Mouse (Mus musculus): ENCODE data around the gene Sptssb. TPM values are rescaled to one million over a fixed set of nuclear protein-coding genes. Genes with fewer than 3 reads are reported as not detected.

Sptssb gene
- polyA plus RNA-seq, 1 experiment from 2014 or later, result 0.99 TPM

DNA sequence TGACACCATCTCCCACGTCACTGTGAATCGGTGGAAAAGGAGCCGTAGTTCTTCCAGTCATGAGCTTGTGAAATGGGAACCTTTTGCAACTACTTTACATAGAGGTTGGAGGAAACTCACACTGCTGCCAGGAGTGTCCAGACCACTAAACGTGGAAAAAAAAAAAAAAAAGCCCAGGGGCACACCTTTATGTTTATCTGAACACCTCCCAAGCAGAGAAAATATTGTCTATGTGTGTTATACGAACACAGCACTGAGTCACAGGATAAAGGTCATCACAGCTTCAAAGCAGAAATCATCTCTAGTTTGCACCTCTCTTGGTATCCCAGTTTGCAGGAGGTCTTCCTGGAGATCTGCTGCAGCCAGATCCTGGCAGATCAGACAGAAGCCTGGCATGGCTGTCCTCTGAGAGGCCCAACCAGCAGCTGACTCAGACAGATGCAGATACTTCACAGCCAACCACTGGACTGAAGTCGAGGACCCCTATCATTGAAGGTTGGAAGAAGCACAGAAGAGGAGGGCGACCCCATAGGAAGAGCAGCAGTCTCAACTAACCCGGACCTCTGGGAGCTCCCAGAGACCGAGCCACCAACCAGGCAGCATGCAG lies 2.2 kb upstream of the Sptssb start:
- WGBS, result 50% methylated on average over 9 of the region's 9 CpGs
- Histone ChIP-seq H3K4me3 (ENCODE audit: low read length) (no peak overlapping the region; the same call in 1 of the 2 replicates), H3K4me1 (ENCODE audit: control insufficient read depth, insufficient read depth, low read length) (0 out of 2 replicates have a peak, but pooled peaks cover 4% of the 10 kb centered on the region), H3K9ac (ENCODE audit: low read depth, low read length) (0 out of 2 replicates have a peak overlapping the region, but pooled peaks have one; percentile 40), H3K27me3 (ENCODE audit: control insufficient read depth, insufficient read depth, low read length) (peaks cover 4% of the 10 kb centered on the region), H3K4me2 (replicated peaks; ENCODE audit: low read depth, low read length) (peak overlapping the region; percentile 95; the same call in 1 of the 2 replicates), H3K27ac (ENCODE audit: low read depth, low read length) (no peak overlapping the region), H3K36me3 (ENCODE audit: control insufficient read depth, insufficient read depth, low read length) (no peaks in the 10 kb centered on the region), H3K9me3 (ENCODE audit: control insufficient read depth, low read length) (no peaks in the 10 kb centered on the region)
- ATAC-seq (ENCODE audit: low FRiP score, low TSS enrichment), result no peak

DNA sequence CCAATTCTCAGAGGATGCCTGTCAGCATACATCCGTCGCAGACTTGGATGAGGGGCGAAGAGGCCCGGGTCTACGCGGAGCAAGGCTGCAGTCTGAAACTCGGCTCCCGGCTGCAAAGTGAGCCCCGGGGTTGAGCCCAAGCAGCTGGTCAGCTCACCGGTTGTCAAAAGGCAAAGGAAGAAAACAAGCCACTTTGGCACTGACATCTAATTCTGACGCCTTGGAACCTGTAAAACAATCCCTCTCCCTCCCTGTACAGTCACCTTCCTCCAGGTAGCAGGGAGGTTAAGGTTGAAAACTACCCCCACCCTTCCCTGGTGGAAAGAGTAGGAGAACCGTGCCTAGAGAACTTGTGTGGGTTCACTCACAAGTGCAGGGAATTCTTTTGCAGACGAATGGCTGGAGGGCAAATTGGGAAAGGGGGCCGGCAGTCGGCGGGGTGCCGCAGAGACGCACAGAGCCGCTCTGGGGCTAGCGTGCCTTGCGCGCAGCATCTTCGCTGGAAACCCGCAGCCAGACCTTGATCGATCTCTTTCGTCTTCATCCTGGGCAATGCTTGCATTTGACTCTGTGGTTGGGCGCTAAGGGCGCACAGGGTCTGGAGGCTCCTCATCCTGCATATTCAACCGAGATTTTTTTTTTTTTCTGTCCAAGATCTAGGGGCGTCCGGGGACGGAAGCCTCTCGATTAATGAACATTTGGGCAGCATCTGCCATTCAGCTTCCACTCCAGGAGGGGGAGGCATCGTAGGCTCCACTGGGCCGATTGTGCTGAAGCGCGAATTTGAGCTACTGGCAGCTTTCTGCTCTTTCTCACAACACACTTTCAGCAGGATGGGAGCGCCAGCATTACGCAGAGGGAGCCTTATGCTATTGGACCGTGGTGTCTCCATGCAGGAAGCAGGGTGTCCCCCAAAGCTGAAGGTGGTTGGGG lies 1.1 kb upstream of the Sptssb start:
- Histone ChIP-seq H3K4me3 (ENCODE audit: low read length) (peak overlapping the region; percentile 47), H3K27me3 (ENCODE audit: control insufficient read depth, insufficient read depth, low read length) (peaks cover 4% of the 10 kb centered on the region), H3K4me2 (replicated peaks; ENCODE audit: low read depth, low read length) (peak overlapping the region; percentile 95), H3K4me1 (ENCODE audit: control insufficient read depth, insufficient read depth, low read length) (0 out of 2 replicates have a peak, but pooled peaks cover 4% of the 10 kb centered on the region), H3K9me3 (ENCODE audit: control insufficient read depth, low read length) (no peaks in the 10 kb centered on the region), H3K36me3 (ENCODE audit: control insufficient read depth, insufficient read depth, low read length) (no peaks in the 10 kb centered on the region), H3K9ac (ENCODE audit: low read depth, low read length) (peak overlapping the region; percentile 40), H3K27ac (ENCODE audit: low read depth, low read length) (no peak overlapping the region)
- WGBS, result under 1% methylated on average over 40 of the region's 40 CpGs
- peak; percentile 73 for ATAC-seq (ENCODE audit: low FRiP score, low TSS enrichment)

- no peaks in the 10 kb centered on the region for H3K9me3 ChIP-seq (ENCODE audit: control insufficient read depth, low read length)
- ATAC-seq (ENCODE audit: low FRiP score, low TSS enrichment), result peak; percentile 85; the same call in 1 of the 2 replicates
- H3K27me3 ChIP-seq (ENCODE audit: control insufficient read depth, insufficient read depth, low read length), result no peaks in the 10 kb centered on the region
- H3K36me3 ChIP-seq (ENCODE audit: control insufficient read depth, insufficient read depth, low read length), result no peaks in the 10 kb centered on the region
- no peak overlapping the region for H3K9ac ChIP-seq (ENCODE audit: low read depth, low read length)
- no peak overlapping the region for H3K27ac ChIP-seq (ENCODE audit: low read depth, low read length)
- no peak overlapping the region for H3K4me3 ChIP-seq (ENCODE audit: low read length)
- H3K4me1 ChIP-seq (ENCODE audit: control insufficient read depth, insufficient read depth, low read length), result no peaks in the 10 kb centered on the region
- H3K4me2 ChIP-seq (replicated peaks; ENCODE audit: low read depth, low read length), result no peak overlapping the region
- 54% methylated on average over 6 of the region's 6 CpGs for WGBS
These were observed 20.3 kb downstream of the Sptssb start for GRCm38 (mm10) chr3:69839485-69839884.

- no peak for ATAC-seq (ENCODE audit: low FRiP score, low TSS enrichment)
- Histone ChIP-seq H3K27me3 (ENCODE audit: control insufficient read depth, insufficient read depth, low read length) (no peaks in the 10 kb centered on the region), H3K9me3 (ENCODE audit: control insufficient read depth, low read length) (no peaks in the 10 kb centered on the region), H3K4me3 (ENCODE audit: low read length) (no peak overlapping the region), H3K27ac (ENCODE audit: low read depth, low read length) (no peak overlapping the region), H3K36me3 (ENCODE audit: control insufficient read depth, insufficient read depth, low read length) (no peaks in the 10 kb centered on the region), H3K9ac (ENCODE audit: low read depth, low read length) (no peak overlapping the region), H3K4me1 (ENCODE audit: control insufficient read depth, insufficient read depth, low read length) (no peaks in the 10 kb centered on the region), H3K4me2 (replicated peaks; ENCODE audit: low read depth, low read length) (no peak overlapping the region)
- 90% methylated on average over 8 of the region's 8 CpGs for WGBS
These were observed 30.2 kb downstream of the Sptssb start for GRCm38 (mm10) chr3:69829532-69829931.

- Histone ChIP-seq H3K4me3 (ENCODE audit: low read length) (no peak overlapping the region), H3K27ac (ENCODE audit: low read depth, low read length) (no peak overlapping the region), H3K9me3 (ENCODE audit: control insufficient read depth, low read length) (no peaks in the 10 kb centered on the region), H3K4me1 (ENCODE audit: control insufficient read depth, insufficient read depth, low read length) (no peaks in the 10 kb centered on the region), H3K4me2 (replicated peaks; ENCODE audit: low read depth, low read length) (no peak overlapping the region), H3K9ac (ENCODE audit: low read depth, low read length) (no peak overlapping the region), H3K27me3 (ENCODE audit: control insufficient read depth, insufficient read depth, low read length) (no peaks in the 10 kb centered on the region), H3K36me3 (ENCODE audit: control insufficient read depth, insufficient read depth, low read length) (no peaks in the 10 kb centered on the region)
- ATAC-seq (ENCODE audit: low FRiP score, low TSS enrichment), result no peak
- 92% methylated on average over 1 of the region's 1 CpGs for WGBS
These were observed 35.2 kb downstream of the Sptssb start for GRCm38 (mm10) chr3:69824536-69824935.

- Histone ChIP-seq H3K27ac (ENCODE audit: low read depth, low read length) (no peak overlapping the region), H3K27me3 (ENCODE audit: control insufficient read depth, insufficient read depth, low read length) (no peaks in the 10 kb centered on the region), H3K9ac (ENCODE audit: low read depth, low read length) (no peak overlapping the region), H3K4me1 (ENCODE audit: control insufficient read depth, insufficient read depth, low read length) (no peaks in the 10 kb centered on the region), H3K36me3 (ENCODE audit: control insufficient read depth, insufficient read depth, low read length) (no peaks in the 10 kb centered on the region), H3K4me3 (ENCODE audit: low read length) (no peak overlapping the region), H3K9me3 (ENCODE audit: control insufficient read depth, low read length) (no peaks in the 10 kb centered on the region), H3K4me2 (replicated peaks; ENCODE audit: low read depth, low read length) (no peak overlapping the region)
- WGBS, result 87% methylated on average over 7 of the region's 7 CpGs
- ATAC-seq (ENCODE audit: low FRiP score, low TSS enrichment), result no peak
These were observed 39.1 kb downstream of the Sptssb start for GRCm38 (mm10) chr3:69820614-69821013.

GRCm38 (mm10) chr3:69819851-69820200 lies 39.9 kb downstream of the Sptssb start:
- no peak overlapping the region for H3K4me3 ChIP-seq (ENCODE audit: low read length)
- H3K4me1 ChIP-seq (ENCODE audit: control insufficient read depth, insufficient read depth, low read length), result no peaks in the 10 kb centered on the region
- 45% methylated on average over 3 of the region's 3 CpGs for WGBS
- no peak overlapping the region for H3K27ac ChIP-seq (ENCODE audit: low read depth, low read length)
- no peaks in the 10 kb centered on the region for H3K9me3 ChIP-seq (ENCODE audit: control insufficient read depth, low read length)
- no peak for ATAC-seq (ENCODE audit: low FRiP score, low TSS enrichment)
- no peaks in the 10 kb centered on the region for H3K36me3 ChIP-seq (ENCODE audit: control insufficient read depth, insufficient read depth, low read length)
- no peak overlapping the region for H3K9ac ChIP-seq (ENCODE audit: low read depth, low read length)
- no peak overlapping the region for H3K4me2 ChIP-seq (replicated peaks; ENCODE audit: low read depth, low read length)
- no peaks in the 10 kb centered on the region for H3K27me3 ChIP-seq (ENCODE audit: control insufficient read depth, insufficient read depth, low read length)

DNA sequence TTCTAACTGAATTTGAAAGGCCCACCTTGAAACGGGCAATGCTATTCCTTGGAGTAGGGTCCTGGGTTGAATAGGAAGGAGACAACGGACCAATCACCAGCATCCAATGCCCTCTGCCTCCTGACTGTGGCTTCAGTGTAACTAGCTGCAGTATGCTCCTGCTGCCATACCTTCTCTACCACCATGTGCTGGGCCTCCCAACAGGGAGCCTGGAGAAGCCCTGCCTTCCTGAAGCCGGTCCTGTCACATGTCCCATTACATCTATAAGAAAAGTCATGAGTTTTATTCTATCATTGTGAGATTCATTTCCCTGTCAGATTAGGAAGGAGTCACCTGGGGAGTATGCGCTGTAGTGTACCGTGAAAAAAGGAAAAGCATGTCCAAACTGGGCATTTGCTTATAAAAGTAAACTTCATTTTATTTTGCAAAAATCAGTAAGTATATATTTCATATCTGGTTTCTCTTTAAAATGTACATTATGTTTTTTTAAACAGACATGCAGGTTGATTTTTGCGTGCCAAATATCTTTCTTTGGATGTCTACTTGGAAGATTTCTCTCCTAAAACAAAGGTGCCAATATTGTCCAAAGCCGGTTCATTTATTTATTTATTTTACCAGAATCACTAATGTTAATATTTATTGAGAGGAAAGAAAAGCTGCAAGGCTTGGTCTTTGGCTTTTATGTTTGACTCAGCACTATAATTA lies 40.4 kb downstream of the Sptssb start:
- Histone ChIP-seq H3K9me3 (ENCODE audit: control insufficient read depth, low read length) (no peaks in the 10 kb centered on the region), H3K27ac (ENCODE audit: low read depth, low read length) (no peak overlapping the region), H3K36me3 (ENCODE audit: control insufficient read depth, insufficient read depth, low read length) (no peaks in the 10 kb centered on the region), H3K4me3 (ENCODE audit: low read length) (no peak overlapping the region), H3K4me2 (replicated peaks; ENCODE audit: low read depth, low read length) (no peak overlapping the region), H3K4me1 (ENCODE audit: control insufficient read depth, insufficient read depth, low read length) (no peaks in the 10 kb centered on the region), H3K27me3 (ENCODE audit: control insufficient read depth, insufficient read depth, low read length) (no peaks in the 10 kb centered on the region), H3K9ac (ENCODE audit: low read depth, low read length) (no peak overlapping the region)
- no peak for ATAC-seq (ENCODE audit: low FRiP score, low TSS enrichment)
- 83% methylated on average over 7 of the region's 7 CpGs for WGBS

All from kidney, embryonic 14.5 days (tissue).